8 mouse cellular contexts compared by ENCODE assay signal in genomic region chr9:70502284-70503014, GRCm38 (mm10). TPM values are rescaled to one million over a fixed set of nuclear protein-coding genes. Genes with fewer than 3 reads are reported as not detected.
DNase-seq lines count a peak whose midpoint lies in the region; ATAC-seq and TF ChIP-seq lines count a peak whose summit lies in the region.

No protein-coding gene starts in this region.

- H3K27ac ChIP-seq in kidney, adult 2 months (ENCODE audit: insufficient read depth, low read depth, low read length), result peak overlapping the region; percentile 45; the same call in 1 of the 2 replicates
- H3K27ac ChIP-seq in ES-E14 (ENCODE audit: insufficient read depth, low read depth, low read length, poor library complexity, severe bottlenecking), result no peak overlapping the region; the same call in 1 of the 2 replicates
- H3K27ac ChIP-seq in heart, embryonic 16.5 days (ENCODE audit: low read length), result peak overlapping the region; percentile 99
- peak overlapping the region; percentile 99 for H3K27ac ChIP-seq in midbrain, embryonic 10.5 days (replicated peaks)

- peak overlapping the region; percentile 98; the same call in 1 of the 2 replicates for H3K9ac ChIP-seq in ES-E14 (ENCODE audit: insufficient read depth, low read depth, low read length, poor library complexity, severe bottlenecking)
- H3K9ac ChIP-seq in heart, embryonic 16.5 days (ENCODE audit: low read length), result peak overlapping the region; percentile 99

- no peaks in the 10 kb centered on the region for H3K27me3 ChIP-seq in kidney, adult 2 months (replicated peaks; ENCODE audit: control insufficient read depth, insufficient read depth, low read length)
- no peaks in the 10 kb centered on the region for H3K27me3 ChIP-seq in heart, embryonic 16.5 days (ENCODE audit: control insufficient read depth, insufficient read depth, low read length)
- no peaks in the 10 kb centered on the region for H3K27me3 ChIP-seq in midbrain, embryonic 10.5 days (ENCODE audit: low read depth, poor library complexity, severe bottlenecking)

- no peak for DNase-seq in kidney, adult 2 months
- no peak for DNase-seq in kidney, adult 18-20 months
- no peak for DNase-seq in ES-E14 (ENCODE audit: low read depth, low spot score)
- DNase-seq in midbrain, embryonic 10.5 days (ENCODE audit: low spot score), result no peak
- DNase-seq in frontal cortex, adult 2 months (ENCODE audit: extremely low spot score in 1 of 2, low spot score in 1 of 2), result no peak
- no peak for DNase-seq in right cerebral cortex, postnatal 25 days
- no peak for DNase-seq in adrenal gland, adult 2 months

- WGBS in kidney, adult 2 months, result 26% methylated on average over 10 of the region's 10 CpGs
- WGBS in heart, embryonic 16.5 days, result 31% methylated on average over 10 of the region's 10 CpGs
- WGBS in midbrain, embryonic 10.5 days, result 46% methylated on average over 10 of the region's 10 CpGs

- no peak for ATAC-seq in heart, embryonic 16.5 days (replicated peaks; ENCODE audit: extremely low read depth, insufficient read depth, low FRiP score)

- H3K4me1 ChIP-seq in kidney, adult 2 months (ENCODE audit: control insufficient read depth, insufficient read depth, low read length), result peaks cover 18% of the 10 kb centered on the region; the same call in 1 of the 2 replicates
- H3K4me1 ChIP-seq in ES-E14 (ENCODE audit: control insufficient read depth in 2 of 2, insufficient read depth in 2 of 2, low read length in 2 of 2, poor library complexity in 1 of 2), result peaks cover 0 to 5% of the 10 kb centered on the region in 2 experiments; a peak in 1 of 4 replicates
- H3K4me1 ChIP-seq in heart, embryonic 16.5 days (ENCODE audit: control insufficient read depth, insufficient read depth, low read length), result peaks cover 21% of the 10 kb centered on the region
- H3K4me1 ChIP-seq in midbrain, embryonic 10.5 days, result peaks cover 14% of the 10 kb centered on the region

- TF ChIP-seq CTCF in kidney, adult 2 months (conservative IDR thresholded peaks at IDR 0.05; ENCODE audit: insufficient read depth, insufficient read length, low read depth, low read length), result no peak

- in situ Hi-C loops in ES-E14 (cut with MboI; ENCODE audit: low sequenced_read_pairs in 2 of 2, unreplicated experiment in 2 of 2), result no loop called here

- peak overlapping the region; percentile 61 for H3K4me2 ChIP-seq in heart, embryonic 16.5 days (ENCODE audit: low read depth, low read length)

- peak overlapping the region; percentile 97 for H3K4me3 ChIP-seq in kidney, adult 2 months (ENCODE audit: insufficient read depth, low read depth, low read length)
- peak overlapping the region; percentile 88 to 89 for H3K4me3 ChIP-seq in ES-E14 (ENCODE audit: insufficient read depth in 1 of 2, low read depth in 1 of 2, low read length in 2 of 2, poor library complexity in 1 of 2, severe bottlenecking in 1 of 2)
- H3K4me3 ChIP-seq in heart, embryonic 16.5 days (ENCODE audit: low read length), result peak overlapping the region; percentile 75
- peak overlapping the region; percentile 98 for H3K4me3 ChIP-seq in midbrain, embryonic 10.5 days

- H3K9me3 ChIP-seq in ES-E14 (ENCODE audit: control insufficient read depth, insufficient read depth, low read depth, low read length), result no peaks in the 10 kb centered on the region
- no peaks in the 10 kb centered on the region for H3K9me3 ChIP-seq in heart, embryonic 16.5 days (replicated peaks; ENCODE audit: control insufficient read depth, low read length)
- H3K9me3 ChIP-seq in midbrain, embryonic 10.5 days (replicated peaks), result no peaks in the 10 kb centered on the region

- TF ChIP-seq POLR2A in kidney, adult 2 months (IDR thresholded peaks at IDR 0.05; ENCODE audit: low read depth, low read length), result no peak

- H3K36me3 ChIP-seq in kidney, adult 2 months (ENCODE audit: control insufficient read depth, insufficient read depth, low read length), result no peaks in the 10 kb centered on the region
- no peaks in the 10 kb centered on the region; the same call in 1 of the 2 replicates for H3K36me3 ChIP-seq in ES-E14 (ENCODE audit: control insufficient read depth, insufficient read depth, low read length, poor library complexity, severe bottlenecking)
- H3K36me3 ChIP-seq in heart, embryonic 16.5 days (ENCODE audit: control insufficient read depth, insufficient read depth), result no peaks in the 10 kb centered on the region
- peaks cover 40% of the 10 kb centered on the region for H3K36me3 ChIP-seq in midbrain, embryonic 10.5 days

TF ChIP-seq in ES-E14, 5 proteins besides CTCF, POLR2A, EP300 and RAD21:
- no peak for TF ChIP-seq CHD2 (IDR thresholded peaks at IDR 0.05; ENCODE audit: low read depth, low read length)
- no peak for TF ChIP-seq MAFK (IDR thresholded peaks at IDR 0.05; ENCODE audit: insufficient read depth, low read depth, low read length)
- no peak for TF ChIP-seq HCFC1 (IDR thresholded peaks at IDR 0.05; ENCODE audit: borderline replicate concordance, insufficient read depth, low read length)
- no peak for TF ChIP-seq ZC3H11A (IDR thresholded peaks at IDR 0.05; ENCODE audit: borderline replicate concordance, low read depth, low read length)
- TF ChIP-seq ZNF384 (IDR thresholded peaks at IDR 0.05; ENCODE audit: low read depth, low read length), result no peak

RNA-seq across cellular contexts. Expression of gene Rnf111, which starts 1.1 kb away (rescaled TPM):
- 29.4 and 30.6 TPM in 2 replicates for polyA plus RNA-seq in kidney, adult 2 months (2012; rRNA removed)
- total RNA-seq in ES-E14 (2012; rRNA removed), result 18.4 and 24.3 TPM in 2 replicates
- polyA plus RNA-seq in heart, embryonic 16.5 days (2015; fragmentation: Nextera tagmentation; extraction: Ambion mirVana), result 19.5 and 19.8 TPM in 2 replicates
- polyA plus RNA-seq in midbrain, embryonic 10.5 days (2016; fragmentation: Nextera tagmentation; extraction: Ambion mirVana), result 33.2 and 36.9 TPM in 2 replicates
- 36.3 TPM in 2 replicates for polyA plus RNA-seq in frontal cortex, adult 2 months (2012; rRNA removed)
- total RNA-seq in adrenal gland, adult 2 months (2021), result 10 to 100 TPM; 30.4 to 47.4 TPM
- polyA plus RNA-seq in adrenal gland, adult 2 months (2012; rRNA removed), result 48.3 and 58.3 TPM in 2 replicates

RNA-seq across cellular contexts. Expression of gene Sltm, which starts 40.1 kb away (rescaled TPM):
- polyA plus RNA-seq in kidney, adult 2 months (2012; rRNA removed), result 6.5 and 8.0 TPM in 2 replicates
- total RNA-seq in ES-E14 (2012; rRNA removed), result 50.5 and 58.6 TPM in 2 replicates
- 32.4 and 35.6 TPM in 2 replicates for polyA plus RNA-seq in heart, embryonic 16.5 days (2015; fragmentation: Nextera tagmentation; extraction: Ambion mirVana)
- polyA plus RNA-seq in midbrain, embryonic 10.5 days (2016; fragmentation: Nextera tagmentation; extraction: Ambion mirVana), result 62.2 and 63.5 TPM in 2 replicates
- polyA plus RNA-seq in frontal cortex, adult 2 months (2012; rRNA removed), result 59.4 and 68.5 TPM in 2 replicates
- 10 to 100 TPM; 28.5 to 41.7 TPM for total RNA-seq in adrenal gland, adult 2 months (2021)
- 3.2 and 5.2 TPM in 2 replicates for polyA plus RNA-seq in adrenal gland, adult 2 months (2012; rRNA removed)
